Mouse (Mus musculus): ENCODE data around the gene Hnrnpu.
"Not testable (repeated sequence)": the region's sequence is repeated elsewhere in the genome, so short reads cannot be mapped to it uniquely, and the experiment has no call there.

Gene Hnrnpu

DNA sequence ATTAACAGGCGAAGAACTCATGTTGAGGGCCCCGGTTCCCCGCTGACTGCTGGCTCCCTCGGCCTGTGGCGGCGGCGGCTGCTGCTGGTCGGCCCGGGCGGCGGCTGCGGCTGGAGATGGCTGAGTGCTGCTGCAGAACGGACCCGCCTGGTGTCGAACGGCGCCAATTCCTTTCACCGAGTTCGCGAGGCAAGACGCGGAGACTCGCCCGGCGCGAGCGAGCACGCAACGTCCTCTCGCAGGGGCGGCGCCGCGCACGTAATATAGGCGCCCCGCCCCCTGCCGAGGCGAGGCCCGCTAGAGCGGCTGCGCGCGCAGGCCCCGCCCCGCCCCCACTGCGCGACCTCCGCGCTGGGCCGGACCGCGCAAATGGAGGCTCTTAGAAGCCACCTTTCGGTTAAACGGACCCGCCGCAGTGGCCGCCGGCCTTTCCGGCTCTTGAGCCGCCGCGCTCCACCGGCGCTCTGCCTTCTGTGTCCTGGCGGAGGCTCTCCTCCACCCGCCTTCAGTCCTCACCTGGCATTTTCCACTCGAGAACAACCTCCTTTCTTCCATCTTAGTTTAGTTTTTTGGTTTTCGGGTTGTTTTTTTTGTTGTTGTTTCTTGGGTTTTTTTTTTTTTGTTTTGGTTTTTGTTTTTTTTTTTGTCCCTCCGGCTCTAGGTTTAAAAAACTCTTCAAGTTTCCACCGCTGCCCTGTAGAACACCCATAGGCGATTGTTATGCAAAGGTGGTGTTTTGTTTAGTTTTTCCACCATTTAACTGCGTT is at the start of gene Hnrnpu:
TSS of gene Hnrnpu (minus strand) at position 247 of the 767 bp plus-strand sequence.
- peak; percentile 93 to 99 for DNase-seq

GRCm38 (mm10) chr1:178382165-178382564 is 44.6 kb upstream of the Hnrnpu start:
- no peak for DNase-seq

DNA sequence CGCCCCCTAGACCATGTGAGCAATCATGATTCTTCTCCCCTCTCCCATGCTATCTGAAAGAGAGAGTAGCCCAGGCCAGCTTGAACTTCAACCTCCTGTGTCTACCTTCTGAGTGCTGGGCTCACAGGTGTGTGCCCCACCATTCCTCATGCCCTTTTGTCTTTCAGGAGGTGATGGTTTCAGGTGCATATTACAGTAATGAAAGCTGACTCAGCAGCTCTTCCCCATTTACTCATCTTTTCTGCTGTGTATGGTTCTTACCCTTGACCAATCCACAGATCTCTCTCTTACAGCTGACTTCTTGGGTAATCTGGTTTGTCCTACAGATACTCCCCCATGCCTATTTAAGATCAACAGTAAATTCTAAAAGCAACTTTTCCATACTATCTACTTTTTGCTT is 41.6 kb upstream of the Hnrnpu start:
- DNase-seq: no peak

DNA sequence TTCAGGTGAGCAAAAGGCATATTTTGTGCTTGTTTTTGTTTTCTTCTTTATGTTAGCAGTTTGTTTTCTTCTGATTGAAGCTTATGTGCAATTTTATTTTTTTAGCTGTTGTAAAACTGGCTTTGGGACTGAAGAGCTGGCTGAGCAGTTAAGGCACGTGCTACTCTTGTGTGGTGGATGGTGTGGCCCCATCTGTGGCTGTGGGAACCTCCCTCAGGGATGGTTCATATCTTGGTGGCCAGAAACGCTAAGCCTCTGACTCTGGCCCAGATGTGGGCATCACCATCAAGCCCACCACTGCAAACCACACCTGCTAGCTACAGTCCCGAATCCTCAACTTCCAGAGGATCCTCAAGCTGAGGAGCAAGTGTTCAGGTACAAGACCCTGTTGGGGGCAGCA is 40.5 kb upstream of the Hnrnpu start:
- DNase-seq: no peak

- no peak for DNase-seq
These were observed 39.3 kb upstream of the Hnrnpu start for GRCm38 (mm10) chr1:178376907-178377306.

DNA sequence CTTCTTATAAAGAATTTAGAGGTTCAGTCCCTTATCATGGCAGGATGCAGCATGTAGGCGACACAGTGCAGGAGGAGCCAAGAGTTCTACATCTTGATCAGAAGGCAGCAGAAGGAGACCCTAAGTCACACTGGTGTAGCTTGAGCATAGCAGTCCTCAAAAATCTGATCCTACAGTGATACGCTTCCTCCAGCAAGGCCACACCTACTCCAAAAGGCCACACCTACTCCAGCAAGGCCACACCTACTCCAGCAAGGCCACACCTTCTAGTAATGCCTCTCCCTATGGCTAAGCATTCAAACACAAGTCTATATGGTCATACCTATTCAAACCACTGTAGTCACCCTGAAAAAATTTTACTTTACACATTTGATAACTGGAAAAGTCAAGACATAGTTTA is 38.5 kb upstream of the Hnrnpu start:
- DNase-seq: no peak

GRCm38 (mm10) chr1:178375381-178375780 is 37.8 kb upstream of the Hnrnpu start:
- DNase-seq: no peak

- no peak for DNase-seq
These were observed 35.1 kb upstream of the Hnrnpu start for GRCm38 (mm10) chr1:178372681-178373080.

DNA sequence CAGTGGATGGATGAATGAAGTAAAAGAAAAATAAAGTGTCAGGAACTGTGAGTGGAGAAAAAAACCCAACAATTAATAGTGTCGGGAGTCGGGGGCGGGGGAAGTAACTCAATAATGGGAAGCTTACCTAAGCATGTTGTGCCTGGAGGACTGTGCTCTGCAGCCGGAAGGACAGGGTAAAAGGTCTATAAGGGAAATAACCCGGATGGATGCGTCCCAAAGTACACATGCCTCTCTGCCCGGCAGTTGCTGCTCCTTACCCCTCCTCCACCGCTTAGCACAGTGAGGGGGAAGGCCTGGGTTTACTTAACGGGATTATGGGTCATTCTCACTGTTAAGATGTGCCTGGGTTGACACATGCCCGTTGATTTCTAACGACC is 31.7 kb upstream of the Hnrnpu start:
- DNase-seq: peak in 1 of 2 experiments; percentile 65

- peak; percentile 96 to 97 for DNase-seq
These were observed 31.1 kb upstream of the Hnrnpu start for GRCm38 (mm10) chr1:178368548-178369271.

DNA sequence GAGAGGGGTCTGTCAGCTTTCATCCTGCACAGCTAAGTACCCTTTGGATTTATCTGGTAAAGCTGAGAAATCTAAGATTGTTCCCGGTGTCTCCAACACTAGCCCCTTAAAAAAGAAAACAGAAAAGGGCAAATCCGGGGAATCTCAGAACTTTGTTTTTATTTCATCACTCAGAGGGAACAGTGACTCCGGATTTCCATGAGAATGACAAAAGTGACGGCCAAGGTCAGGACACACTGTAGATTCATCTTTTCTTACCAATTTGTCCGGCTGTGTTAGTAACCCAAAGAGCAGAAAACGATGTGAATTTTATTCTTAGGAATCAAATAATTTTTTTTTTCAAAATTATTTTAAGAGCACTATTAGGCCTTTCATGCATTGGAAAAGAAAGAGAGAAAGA is 30.5 kb upstream of the Hnrnpu start:
- peak in 1 of 2 experiments; percentile 7 for DNase-seq

- no peak for DNase-seq
These were observed 27.6 kb upstream of the Hnrnpu start for GRCm38 (mm10) chr1:178365171-178365570.

- DNase-seq: no peak
These were observed 23.1 kb upstream of the Hnrnpu start for GRCm38 (mm10) chr1:178360702-178361101.

- DNase-seq: no peak
These were observed 22.7 kb upstream of the Hnrnpu start for GRCm38 (mm10) chr1:178360264-178360663.

DNA sequence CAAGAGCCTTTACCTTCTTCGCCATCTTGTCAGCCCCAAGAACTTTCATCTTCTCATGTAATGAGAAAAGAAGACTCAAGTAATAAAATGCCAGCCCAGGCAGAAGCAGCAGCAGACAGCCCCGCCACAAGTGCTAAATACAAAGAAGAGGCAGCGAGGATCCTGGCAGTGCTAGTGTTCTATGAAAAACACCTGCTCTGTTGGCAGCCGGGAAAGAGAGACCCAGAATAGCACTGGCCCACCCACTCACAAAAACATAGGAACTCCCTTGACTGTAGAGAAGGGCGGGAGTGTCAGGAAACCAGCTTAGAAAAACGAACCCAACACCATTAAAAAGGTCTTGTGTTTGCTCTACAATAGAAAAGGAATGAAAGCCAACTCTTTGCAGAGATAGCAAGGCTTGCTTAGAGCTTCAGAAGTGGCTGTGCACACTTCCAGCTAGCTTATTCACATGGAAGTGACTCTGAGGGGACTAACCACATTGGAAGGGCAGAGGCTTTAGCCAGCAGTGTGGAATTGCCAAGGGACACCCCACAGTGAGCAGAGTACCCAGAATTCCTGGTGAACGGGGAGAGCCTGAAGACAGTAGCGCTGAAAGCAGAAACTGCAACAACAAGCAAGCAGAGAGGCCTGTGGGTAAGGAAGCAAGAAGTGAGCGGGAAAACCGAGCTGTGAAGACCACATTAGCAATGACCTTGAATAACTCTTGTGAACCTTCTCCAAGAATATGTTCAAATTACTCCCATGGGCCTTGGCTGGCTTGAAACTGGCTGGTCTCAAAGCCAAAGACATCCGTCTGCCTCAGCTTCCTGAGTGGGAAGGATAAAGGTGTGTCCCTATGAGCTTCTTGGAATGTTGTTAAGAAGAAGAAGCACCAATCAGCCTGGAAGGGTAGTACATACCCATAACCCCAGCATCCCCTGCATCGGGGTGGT is 20.4 kb upstream of the Hnrnpu start:
- no peak for DNase-seq

DNA sequence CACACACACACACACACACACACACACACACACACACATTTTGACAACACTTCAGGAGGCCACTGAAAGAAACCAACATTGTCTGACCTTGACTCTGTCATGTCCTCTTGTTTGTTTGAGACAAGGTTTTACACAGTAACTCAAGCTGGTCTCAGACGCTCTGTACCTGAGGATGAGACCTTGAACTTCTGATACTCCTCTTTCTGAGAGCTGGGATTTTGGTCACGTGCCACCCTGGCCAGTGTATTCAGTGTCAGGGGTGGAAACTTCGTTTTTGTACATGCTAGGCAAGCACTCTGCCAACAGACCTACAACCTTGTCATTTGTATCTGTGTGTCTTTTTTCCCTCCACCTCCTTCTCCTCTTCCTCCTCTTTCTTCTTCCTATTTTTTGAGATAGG is 17.0 kb upstream of the Hnrnpu start:
- DNase-seq: no peak

DNA sequence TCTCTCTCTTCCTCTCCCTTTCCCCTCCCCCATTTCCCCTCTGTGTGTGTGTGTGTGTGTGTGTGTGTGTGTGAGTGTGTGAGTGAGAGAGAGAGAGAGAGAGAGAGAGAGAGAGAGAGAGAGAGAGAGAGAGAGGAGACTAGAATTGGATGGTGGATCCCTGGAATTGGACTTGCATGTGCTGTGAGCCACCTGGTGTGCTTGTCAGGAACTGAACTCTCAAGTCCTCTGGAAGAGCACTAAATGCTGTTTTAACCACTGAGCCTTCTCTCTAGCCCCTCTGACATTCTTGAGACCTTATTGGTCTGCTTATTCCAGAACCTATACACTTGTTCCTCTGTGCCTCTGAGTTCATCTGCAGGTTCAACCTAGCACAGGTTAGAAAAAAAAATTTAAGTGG is 14.0 kb upstream of the Hnrnpu start:
- DNase-seq: no peak

- no peak for DNase-seq
These were observed 13.2 kb upstream of the Hnrnpu start for GRCm38 (mm10) chr1:178350792-178351191.

DNA sequence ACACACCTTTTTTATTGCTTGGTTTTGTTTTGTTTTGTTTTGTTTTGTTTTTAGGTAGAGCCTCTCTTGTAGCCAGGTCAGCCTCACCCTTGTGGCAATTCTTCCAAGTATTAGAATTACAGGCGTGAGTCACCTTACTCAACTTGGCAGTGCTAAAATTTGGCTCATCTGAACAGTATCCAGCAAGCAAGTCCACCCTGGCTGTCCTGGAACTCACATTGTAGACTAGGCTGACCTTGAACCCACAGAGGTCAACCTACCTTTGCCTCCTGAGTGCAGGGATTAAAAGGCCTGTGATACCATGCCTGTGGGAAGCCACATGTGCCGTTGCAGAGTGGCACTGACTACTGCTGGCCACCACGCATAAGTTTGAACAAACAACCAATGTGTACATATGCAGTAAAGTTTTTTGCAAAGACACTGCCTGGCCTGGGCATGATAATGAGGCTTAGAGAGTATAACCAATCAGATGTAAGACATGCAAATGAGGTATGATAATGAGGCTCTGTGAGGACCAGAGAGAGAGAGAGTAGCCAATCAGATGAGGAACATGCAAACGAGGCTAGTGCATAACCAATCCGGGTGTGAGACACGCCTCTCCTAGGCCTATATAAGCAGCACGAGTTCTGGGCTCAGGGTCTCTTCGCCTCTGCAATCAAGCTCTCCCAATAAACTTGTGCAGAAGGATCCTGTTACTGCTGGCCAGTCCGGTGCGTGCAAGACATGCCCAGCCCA is 6.6 kb upstream of the Hnrnpu start:
- not testable (repeated sequence) for DNase-seq

DNA sequence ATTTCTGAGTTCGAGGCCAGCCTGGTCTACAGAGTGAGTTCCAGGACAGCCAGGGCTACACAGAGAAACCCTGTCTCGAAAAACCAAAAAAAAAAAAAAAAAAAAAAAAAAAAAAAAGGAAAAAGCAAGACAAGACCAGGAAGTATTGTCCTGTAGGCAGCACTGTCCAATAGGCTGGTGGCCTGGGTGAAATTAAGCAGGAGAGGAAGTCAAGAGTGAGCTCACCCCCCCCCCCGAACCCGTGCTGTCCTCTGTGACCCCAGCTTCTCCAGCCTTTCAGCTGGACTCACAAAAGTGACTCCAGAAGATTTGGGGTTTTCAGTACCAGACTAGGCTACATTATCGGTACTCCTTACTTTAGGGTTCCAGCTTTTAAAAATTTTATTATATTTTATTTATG is 5.0 kb upstream of the Hnrnpu start:
- no peak for DNase-seq

GRCm38 (mm10) chr1:178342063-178342462 is 4.5 kb upstream of the Hnrnpu start:
- DNase-seq: no peak

DNA sequence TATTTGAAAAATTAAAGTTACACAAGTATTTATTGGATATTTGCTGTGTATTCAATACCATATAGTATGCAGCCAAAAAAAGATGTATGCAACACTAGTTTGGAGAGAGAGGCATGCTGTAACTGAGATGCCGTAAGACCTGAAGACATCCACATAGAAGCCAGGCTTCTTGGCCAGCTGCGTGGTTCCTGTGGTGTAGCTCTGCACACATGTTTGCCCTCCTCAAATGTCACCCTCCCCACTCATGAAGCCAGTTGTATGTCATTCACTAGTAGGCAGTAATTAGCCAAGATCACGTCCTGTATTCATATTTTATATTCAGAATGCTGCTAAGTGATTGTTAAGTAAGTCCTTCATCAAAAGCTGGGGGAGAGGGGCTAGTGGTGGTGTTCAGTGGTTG is 3.8 kb upstream of the Hnrnpu start:
- DNase-seq: no peak

GRCm38 (mm10) chr1:178340213-178340612 is 2.6 kb upstream of the Hnrnpu start:
- DNase-seq: no peak
